Comparison of ENCODE assay signal across 15 mouse cellular contexts in genomic region chr3:137529961-137530609, GRCm38 (mm10).
DNase-seq lines count a peak whose midpoint lies in the region; ATAC-seq and TF ChIP-seq lines count a peak whose summit lies in the region.
"Had no signal": no experiment of that assay in that cellular context is flagged by ENCODE, and none has a peak within 500 bp of the region (broad histone marks: within the 10 kb centered on the region; RNA-seq: fewer than 3 reads in every experiment).

No protein-coding gene starts in this region.

- H3K9me3 ChIP-seq in hindbrain, embryonic 10.5 days: no peaks in the 10 kb centered on the region
- H3K9me3 ChIP-seq in hindbrain, postnatal 0 days (ENCODE audit: low read length): no peaks in the 10 kb centered on the region
- no peaks in the 10 kb centered on the region for H3K9me3 ChIP-seq in embryonic facial prominence, embryonic 12.5 days
- H3K9me3 ChIP-seq in hindbrain, embryonic 11.5 days (ENCODE audit: control insufficient read depth, low read length): no peaks in the 10 kb centered on the region
- no peaks in the 10 kb centered on the region for H3K9me3 ChIP-seq in midbrain, embryonic 14.5 days (ENCODE audit: control insufficient read depth, low read length)
- H3K9me3 ChIP-seq: intestine, embryonic 15.5 days; megakaryocyte, embryonic 14.5 days had no signal

- peak overlapping the region; percentile 29; the same call in 1 of the 2 replicates for H3K27ac ChIP-seq in hindbrain, embryonic 10.5 days
- H3K27ac ChIP-seq in hindbrain, postnatal 0 days: no peak overlapping the region
- peak overlapping the region; percentile 84 for H3K27ac ChIP-seq in embryonic facial prominence, embryonic 12.5 days
- H3K27ac ChIP-seq in hindbrain, embryonic 11.5 days (ENCODE audit: low read depth, low read length): no peak overlapping the region
- H3K27ac ChIP-seq in midbrain, embryonic 14.5 days (replicated peaks; ENCODE audit: low read depth, low read length): peak overlapping the region; percentile 34; the same call in 1 of the 2 replicates
- H3K27ac ChIP-seq: intestine, embryonic 15.5 days had no signal

- ATAC-seq in hindbrain, postnatal 0 days: no peak
- peak; percentile 90 for ATAC-seq in embryonic facial prominence, embryonic 12.5 days (ENCODE audit: insufficient number of reproducible peaks, insufficient read depth, low FRiP score, low TSS enrichment)
- ATAC-seq in hindbrain, embryonic 11.5 days (ENCODE audit: low FRiP score): peak; percentile 75
- peak; percentile 46; the same call in 1 of the 2 replicates for ATAC-seq in midbrain, embryonic 14.5 days (ENCODE audit: low FRiP score, low TSS enrichment)
- ATAC-seq in megakaryocyte, adult 5-6 weeks (ENCODE audit: poor library complexity, severe bottlenecking): no peak
- ATAC-seq: intestine, embryonic 15.5 days; liver, postnatal 0 days had no signal

- no peak overlapping the region for H3K4me3 ChIP-seq in hindbrain, embryonic 10.5 days
- H3K4me3 ChIP-seq in hindbrain, postnatal 0 days (ENCODE audit: low read length): no peak overlapping the region
- no peak overlapping the region for H3K4me3 ChIP-seq in embryonic facial prominence, embryonic 12.5 days
- H3K4me3 ChIP-seq in hindbrain, embryonic 11.5 days (ENCODE audit: low read depth, low read length): no peak overlapping the region
- no peak overlapping the region for H3K4me3 ChIP-seq in midbrain, embryonic 14.5 days (replicated peaks; ENCODE audit: low read depth, low read length)
- H3K4me3 ChIP-seq: intestine, embryonic 15.5 days; megakaryocyte, embryonic 14.5 days had no signal

- TF ChIP-seq CTCF in hindbrain, postnatal 0 days (IDR thresholded peaks at IDR 0.05; ENCODE audit: low read depth): no peak

- peaks cover 16% of the 10 kb centered on the region for H3K4me1 ChIP-seq in hindbrain, embryonic 10.5 days (replicated peaks)
- no peaks in the 10 kb centered on the region for H3K4me1 ChIP-seq in hindbrain, postnatal 0 days (ENCODE audit: insufficient read depth, low read length)
- H3K4me1 ChIP-seq in embryonic facial prominence, embryonic 12.5 days: peaks cover 13% of the 10 kb centered on the region; the same call in 1 of the 2 replicates
- H3K4me1 ChIP-seq in hindbrain, embryonic 11.5 days (replicated peaks; ENCODE audit: control insufficient read depth, insufficient read depth, low read length): no peaks in the 10 kb centered on the region
- H3K4me1 ChIP-seq in midbrain, embryonic 14.5 days (ENCODE audit: control insufficient read depth, insufficient read depth, low read length): peaks cover 10% of the 10 kb centered on the region; the same call in 1 of the 2 replicates
- H3K4me1 ChIP-seq: intestine, embryonic 15.5 days; megakaryocyte, embryonic 14.5 days had no signal

- no peak overlapping the region for H3K4me2 ChIP-seq in hindbrain, postnatal 0 days (ENCODE audit: low read depth, low read length)
- H3K4me2 ChIP-seq in embryonic facial prominence, embryonic 12.5 days (replicated peaks): no peak overlapping the region
- no peak overlapping the region for H3K4me2 ChIP-seq in hindbrain, embryonic 11.5 days (replicated peaks; ENCODE audit: low read depth, low read length)
- H3K4me2 ChIP-seq in midbrain, embryonic 14.5 days (ENCODE audit: low read length): no peak overlapping the region
- H3K4me2 ChIP-seq: intestine, embryonic 15.5 days had no signal

- no peak for DNase-seq in hindbrain, embryonic 10.5 days (ENCODE audit: low spot score)
- DNase-seq in hindbrain, postnatal 0 days (ENCODE audit: low spot score): no peak
- peak; percentile 32 for DNase-seq in hindbrain, embryonic 11.5 days (ENCODE audit: low spot score)
- peak; percentile 36 for DNase-seq in midbrain, embryonic 14.5 days
- no peak for DNase-seq in thymus, postnatal 10 days (ENCODE audit: low spot score in 2 of 2)
- DNase-seq: adrenal gland, adult 8-10 months; cerebellum, adult 11-12 months; gastrocnemius, postnatal 10 days; liver, postnatal 0 days; right cerebral cortex, postnatal 14 days; thymus, postnatal 36 days had no signal

- no peak overlapping the region for H3K9ac ChIP-seq in hindbrain, postnatal 0 days (replicated peaks; ENCODE audit: low read length)
- H3K9ac ChIP-seq in embryonic facial prominence, embryonic 12.5 days: no peak overlapping the region
- no peak overlapping the region for H3K9ac ChIP-seq in hindbrain, embryonic 11.5 days (ENCODE audit: low read depth, low read length)
- H3K9ac ChIP-seq in midbrain, embryonic 14.5 days (replicated peaks; ENCODE audit: low read length): no peak overlapping the region
- H3K9ac ChIP-seq: intestine, embryonic 15.5 days; liver, postnatal 0 days had no signal

- no peaks in the 10 kb centered on the region for H3K36me3 ChIP-seq in hindbrain, embryonic 10.5 days
- no peaks in the 10 kb centered on the region for H3K36me3 ChIP-seq in hindbrain, postnatal 0 days (ENCODE audit: insufficient read depth, low read length)
- H3K36me3 ChIP-seq in embryonic facial prominence, embryonic 12.5 days: no peaks in the 10 kb centered on the region
- no peaks in the 10 kb centered on the region for H3K36me3 ChIP-seq in hindbrain, embryonic 11.5 days (ENCODE audit: control insufficient read depth, insufficient read depth, low read length)
- no peaks in the 10 kb centered on the region for H3K36me3 ChIP-seq in midbrain, embryonic 14.5 days (ENCODE audit: control insufficient read depth, insufficient read depth, low read length)
- H3K36me3 ChIP-seq: intestine, embryonic 15.5 days had no signal

- WGBS in hindbrain, embryonic 10.5 days: 37% methylated on average over 7 of the region's 7 CpGs
- 29% methylated on average over 7 of the region's 7 CpGs for WGBS in hindbrain, postnatal 0 days
- WGBS in embryonic facial prominence, embryonic 12.5 days: 14% methylated on average over 7 of the region's 7 CpGs
- whole genome bisulfite sequencing in hindbrain, embryonic 11.5 days: 39% methylated on average over 7 of the region's 7 CpGs
- 28% methylated on average over 7 of the region's 7 CpGs for WGBS in midbrain, embryonic 14.5 days

- H3K27me3 ChIP-seq in hindbrain, embryonic 10.5 days (ENCODE audit: insufficient read depth, poor library complexity, severe bottlenecking): peaks cover 10% of the 10 kb centered on the region; the same call in 1 of the 2 replicates
- H3K27me3 ChIP-seq in hindbrain, postnatal 0 days (ENCODE audit: insufficient read depth, low read length): no peaks in the 10 kb centered on the region
- no peaks in the 10 kb centered on the region for H3K27me3 ChIP-seq in embryonic facial prominence, embryonic 12.5 days
- H3K27me3 ChIP-seq in hindbrain, embryonic 11.5 days (ENCODE audit: control insufficient read depth, insufficient read depth, low read length): no peaks in the 10 kb centered on the region
- no peaks in the 10 kb centered on the region for H3K27me3 ChIP-seq in midbrain, embryonic 14.5 days (ENCODE audit: control insufficient read depth, insufficient read depth, low read length)
- H3K27me3 ChIP-seq: intestine, embryonic 15.5 days; megakaryocyte, embryonic 14.5 days had no signal

Comparison
In these comparisons a context has a peak if more than half of its experiments do, and no peak if none do; other contexts are left out.
1. DNase-seq: peak in hindbrain, embryonic 11.5 days (single experiment) and midbrain, embryonic 14.5 days (single experiment); none in hindbrain, embryonic 10.5 days (single experiment), hindbrain, postnatal 0 days (single experiment) and thymus, postnatal 10 days (0 of 2).
2. H3K27ac ChIP-seq: peak in hindbrain, embryonic 10.5 days (single experiment), embryonic facial prominence, embryonic 12.5 days (single experiment) and midbrain, embryonic 14.5 days (single experiment); none in hindbrain, postnatal 0 days (single experiment) and hindbrain, embryonic 11.5 days (single experiment).
3. ATAC-seq: peak in embryonic facial prominence, embryonic 12.5 days (single experiment), hindbrain, embryonic 11.5 days (single experiment) and midbrain, embryonic 14.5 days (single experiment); none in hindbrain, postnatal 0 days (single experiment) and megakaryocyte, adult 5-6 weeks (single experiment).